Mouse (Mus musculus): Measurements from ENCODE around the gene Lbh.

Lbh gene

GRCm38 (mm10) chr17:72918053-72918452 is at the start of gene Lbh:
Gene Lbh (plus strand): TSS chr17:72918305.
- DNase-seq (ENCODE audit: low read depth): peak; percentile 88

- DNase-seq (ENCODE audit: low read depth): no peak
These were observed 39.1 kb upstream of the Lbh start for GRCm38 (mm10) chr17:72878979-72879378.

GRCm38 (mm10) chr17:72880156-72880555 is 37.9 kb upstream of the Lbh start:
- no peak for DNase-seq (ENCODE audit: low read depth)

GRCm38 (mm10) chr17:72881051-72881450 is 37.1 kb upstream of the Lbh start:
- DNase-seq (ENCODE audit: low read depth): no peak

GRCm38 (mm10) chr17:72881804-72882203 is 36.3 kb upstream of the Lbh start:
- DNase-seq (ENCODE audit: low read depth): no peak

GRCm38 (mm10) chr17:72889556-72890397 is 28.3 kb upstream of the Lbh start:
- peak; percentile 38 for DNase-seq (ENCODE audit: low read depth)

- no peak for DNase-seq (ENCODE audit: low read depth)
These were observed 27.7 kb upstream of the Lbh start for GRCm38 (mm10) chr17:72890398-72890898.

GRCm38 (mm10) chr17:72891556-72891955 is 26.5 kb upstream of the Lbh start:
- no peak for DNase-seq (ENCODE audit: low read depth)

GRCm38 (mm10) chr17:72895506-72895905 is 22.6 kb upstream of the Lbh start:
- no peak for DNase-seq (ENCODE audit: low read depth)

- DNase-seq (ENCODE audit: low read depth): no peak
These were observed 21.0 kb upstream of the Lbh start for GRCm38 (mm10) chr17:72897076-72897475.

GRCm38 (mm10) chr17:72897961-72898360 is 20.1 kb upstream of the Lbh start:
- no peak for DNase-seq (ENCODE audit: low read depth)

- no peak for DNase-seq (ENCODE audit: low read depth)
These were observed 19.3 kb upstream of the Lbh start for GRCm38 (mm10) chr17:72898775-72899174.

GRCm38 (mm10) chr17:72901021-72901420 is 17.1 kb upstream of the Lbh start:
- DNase-seq (ENCODE audit: low read depth): no peak

- DNase-seq (ENCODE audit: low read depth): no peak
These were observed 16.4 kb upstream of the Lbh start for GRCm38 (mm10) chr17:72901705-72902104.

- no peak for DNase-seq (ENCODE audit: low read depth)
These were observed 14.8 kb upstream of the Lbh start for GRCm38 (mm10) chr17:72903321-72903720.

GRCm38 (mm10) chr17:72903921-72904421 is 14.1 kb upstream of the Lbh start:
- DNase-seq (ENCODE audit: low read depth): no peak

GRCm38 (mm10) chr17:72904873-72905272 is 13.2 kb upstream of the Lbh start:
- DNase-seq (ENCODE audit: low read depth): no peak

- DNase-seq (ENCODE audit: low read depth): no peak
These were observed 11.7 kb upstream of the Lbh start for GRCm38 (mm10) chr17:72906231-72906896.

- DNase-seq (ENCODE audit: low read depth): no peak
These were observed 10.9 kb upstream of the Lbh start for GRCm38 (mm10) chr17:72907211-72907610.

GRCm38 (mm10) chr17:72907777-72908176 is 10.3 kb upstream of the Lbh start:
- DNase-seq (ENCODE audit: low read depth): no peak

- no peak for DNase-seq (ENCODE audit: low read depth)
These were observed 9.5 kb upstream of the Lbh start for GRCm38 (mm10) chr17:72908561-72908960.

- DNase-seq (ENCODE audit: low read depth): no peak
These were observed 8.8 kb upstream of the Lbh start for GRCm38 (mm10) chr17:72909061-72909852.

Measured in c-Kit-positive CD71-negative TER-119-negative erythroid progenitor cells, embryonic 14.5 days (primary cell).